Mouse (Mus musculus) hindbrain, embryonic 16.5 days (tissue): ENCODE measurements at regions not wholly inside any gene's neighbourhood (a gene's known extent, or its start where the extent isn't known, plus 50 kb on each side); places are given as distances from the start of the nearest gene placed in this dataset.

Experiments
- ATAC-seq: fragments of 200-750 bp; cut with Nextera tagmentation; 2 replicates; pipeline ENCODE4 v1.8.0; 2017; ENCODE audit warnings: moderate TSS enrichment, moderate library complexity
- H3K27ac ChIP-seq: fragments of 300-500 bp; sonication (generic); 2 replicates; pipeline ENCODE4 v1.5.1; 2014; ENCODE audit warnings: low read depth, mild to moderate bottlenecking, control low read depth, low read length, moderate library complexity
- H3K27me3 ChIP-seq: fragments of 300-500 bp; sonication (generic); replicated peaks from 2 replicates; pipeline ENCODE4 v1.6.1; 2014; ENCODE audit warnings: low read length; ENCODE audit not compliant: control insufficient read depth, insufficient read depth
- H3K36me3 ChIP-seq: fragments of 300-500 bp; sonication (generic); 2 replicates; pipeline ENCODE4 v1.6.1; 2014; ENCODE audit warnings: mild to moderate bottlenecking, low read length, moderate library complexity, mixed read lengths; ENCODE audit not compliant: control insufficient read depth, insufficient read depth
- H3K4me1 ChIP-seq: fragments of 300-500 bp; sonication (generic); 2 replicates; pipeline ENCODE4 v1.6.1; 2014; ENCODE audit warnings: low read depth, low read length; ENCODE audit not compliant: control insufficient read depth, insufficient read depth
- H3K4me2 ChIP-seq: fragments of 300-500 bp; sonication (generic); 2 replicates; pipeline ENCODE4 v1.6.1; 2014; ENCODE audit warnings: mild to moderate bottlenecking, low read length, control low read depth, moderate library complexity
- H3K4me3 ChIP-seq: fragments of 300-500 bp; sonication (generic); 2 replicates; pipeline ENCODE4 v1.5.1; 2014; ENCODE audit warnings: mild to moderate bottlenecking, low read length, control low read depth, moderate library complexity
- H3K9ac ChIP-seq: fragments of 300-500 bp; sonication (generic); 2 replicates; pipeline ENCODE4 v1.6.1; 2014; ENCODE audit warnings: low read depth, mild to moderate bottlenecking, control low read depth, low read length, moderate library complexity
- H3K9me3 ChIP-seq: fragments of 300-500 bp; sonication (generic); 2 replicates; pipeline ENCODE4 v1.6.1; 2014; ENCODE audit warnings: mild to moderate bottlenecking, low read length, moderate library complexity; ENCODE audit not compliant: control insufficient read depth
- WGBS: fragments of 180-500 bp; shearing (Covaris S2); extraction: QIAGEN DNeasy Blood & Tissue Kit; methylation state at CpG from one replicate; pipeline ENCODE4 v1.1.7; 2014; 5-methylcytosine and 5-hydroxymethylcytosine counted together

DNA sequence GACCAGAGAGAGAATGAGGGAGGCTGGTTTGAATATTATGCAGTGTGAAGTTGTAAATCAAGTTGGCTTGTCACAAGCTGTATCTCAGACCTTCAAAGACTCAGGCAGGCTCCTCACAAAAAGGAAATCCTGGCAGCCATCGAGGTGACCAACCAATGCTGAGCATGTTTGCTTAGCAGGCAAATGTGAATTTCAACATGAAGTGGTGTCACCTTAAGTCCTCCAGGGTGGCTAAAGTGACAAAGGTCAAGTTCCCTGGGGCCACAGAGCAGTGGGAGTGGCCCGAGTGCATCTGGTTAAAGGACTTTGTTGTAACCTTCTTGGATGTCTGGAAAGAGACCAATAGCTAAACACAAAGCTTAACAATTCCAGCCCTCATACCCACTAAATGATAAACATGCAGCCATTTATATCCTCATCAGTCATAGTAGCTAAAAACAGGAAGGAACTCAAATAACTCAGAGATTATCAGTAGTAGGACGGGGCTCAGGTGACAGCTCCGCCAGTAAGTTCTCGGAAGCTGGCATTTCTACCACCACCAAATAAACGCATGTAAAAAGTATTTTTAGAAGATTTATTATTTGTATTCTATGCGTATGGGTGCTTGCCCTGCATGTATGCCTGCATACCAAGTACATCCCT, 258.6 kb upstream of the Stt3b start:
- ATAC-seq, result no peak
- Histone ChIP-seq H3K36me3 (no peaks in the 10 kb centered on the region), H3K4me1 (no peaks in the 10 kb centered on the region), H3K9me3 (no peaks in the 10 kb centered on the region), H3K4me3 (no peak overlapping the region), H3K4me2 (no peak overlapping the region), H3K27ac (no peak overlapping the region), H3K9ac (no peak overlapping the region), H3K27me3 (no peaks in the 10 kb centered on the region)
- 85% methylated on average over 7 of the region's 7 CpGs for WGBS

- WGBS, result 88% methylated on average over 4 of the region's 4 CpGs
- Histone ChIP-seq H3K4me2 (no peak overlapping the region), H3K4me3 (no peak overlapping the region), H3K36me3 (no peaks in the 10 kb centered on the region), H3K9ac (no peak overlapping the region), H3K27me3 (no peaks in the 10 kb centered on the region), H3K4me1 (no peaks in the 10 kb centered on the region), H3K9me3 (no peaks in the 10 kb centered on the region), H3K27ac (no peak overlapping the region)
- no peak for ATAC-seq
Measured at GRCm38 (mm10) chr9:115570998-115571397, 260.8 kb upstream of the Stt3b start.

- Histone ChIP-seq H3K9me3 (no peaks in the 10 kb centered on the region), H3K36me3 (no peaks in the 10 kb centered on the region), H3K4me1 (no peaks in the 10 kb centered on the region), H3K27ac (no peak overlapping the region), H3K4me2 (no peak overlapping the region), H3K4me3 (no peak overlapping the region), H3K9ac (no peak overlapping the region), H3K27me3 (no peaks in the 10 kb centered on the region)
- ATAC-seq, result no peak
- WGBS, result 78% methylated on average over 3 of the region's 3 CpGs
Measured at GRCm38 (mm10) chr9:115581116-115581515, 270.9 kb upstream of the Stt3b start.

- H3K27me3 ChIP-seq, result no peaks in the 10 kb centered on the region
- H3K4me1 ChIP-seq, result no peaks in the 10 kb centered on the region
- no peak overlapping the region for H3K9ac ChIP-seq
- H3K4me3 ChIP-seq, result no peak overlapping the region
- no peak overlapping the region for H3K27ac ChIP-seq
- no peaks in the 10 kb centered on the region for H3K9me3 ChIP-seq
- ATAC-seq, result no peak
- 91% methylated on average over 11 of the region's 11 CpGs for WGBS
- no peak overlapping the region for H3K4me2 ChIP-seq
- H3K36me3 ChIP-seq, result no peaks in the 10 kb centered on the region
Measured at GRCm38 (mm10) chr9:115583548-115583947, 273.3 kb upstream of the Stt3b start.

DNA sequence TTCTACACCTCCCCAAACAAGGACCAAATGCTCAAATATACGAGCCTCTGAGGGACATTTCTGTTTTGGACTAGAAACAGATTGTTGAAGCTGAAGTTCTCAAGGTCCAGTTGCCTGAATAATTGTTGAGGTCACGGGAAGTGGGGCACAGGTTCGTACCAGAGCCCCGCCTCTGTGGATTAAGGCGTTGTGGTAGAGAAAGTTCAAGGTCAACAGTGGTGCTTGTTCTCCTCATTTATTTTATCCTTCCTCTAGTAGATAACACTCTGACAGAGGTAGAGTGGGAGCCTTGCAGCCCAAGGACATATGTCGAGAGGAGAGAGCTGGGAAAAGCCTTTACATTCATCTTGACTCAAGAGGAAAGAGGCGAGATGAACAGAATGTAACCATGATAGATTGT, 274.7 kb upstream of the Stt3b start:
- H3K9ac ChIP-seq, result no peak overlapping the region
- no peak overlapping the region for H3K4me2 ChIP-seq
- H3K4me3 ChIP-seq, result no peak overlapping the region
- no peaks in the 10 kb centered on the region for H3K9me3 ChIP-seq
- H3K27ac ChIP-seq, result no peak overlapping the region
- H3K4me1 ChIP-seq, result no peaks in the 10 kb centered on the region
- no peaks in the 10 kb centered on the region for H3K36me3 ChIP-seq
- no peaks in the 10 kb centered on the region for H3K27me3 ChIP-seq
- 84% methylated on average over 7 of the region's 7 CpGs for WGBS
- no peak for ATAC-seq

DNA sequence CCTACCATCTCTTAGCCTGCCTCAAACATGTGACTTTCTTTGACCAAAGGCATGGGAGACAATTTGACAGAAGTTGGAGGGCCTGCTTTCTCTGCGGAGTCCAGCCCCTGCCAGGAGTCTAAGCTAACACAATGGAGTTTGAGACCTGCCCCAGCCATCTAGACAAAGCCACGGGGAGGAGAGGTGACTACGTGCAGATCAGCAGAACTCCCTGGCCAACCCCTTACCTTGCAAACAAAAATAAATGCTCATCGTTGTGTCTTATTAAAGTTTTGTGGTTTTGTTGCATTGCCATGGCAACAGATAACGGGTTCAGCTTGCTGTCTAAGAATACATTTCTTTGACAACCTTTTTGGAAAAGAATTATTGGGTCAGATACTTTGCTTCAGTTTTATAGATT, 282.2 kb upstream of the Stt3b start:
- 43% methylated on average over 5 of the region's 5 CpGs for WGBS
- H3K4me1 ChIP-seq, result no peaks in the 10 kb centered on the region
- no peak overlapping the region for H3K9ac ChIP-seq
- no peaks in the 10 kb centered on the region for H3K36me3 ChIP-seq
- ATAC-seq, result no peak
- H3K27me3 ChIP-seq, result no peaks in the 10 kb centered on the region
- no peak overlapping the region for H3K4me3 ChIP-seq
- no peak overlapping the region for H3K27ac ChIP-seq
- H3K4me2 ChIP-seq, result no peak overlapping the region
- H3K9me3 ChIP-seq, result no peaks in the 10 kb centered on the region

GRCm38 (mm10) chr9:115600228-115600627, 290.0 kb upstream of the Stt3b start:
- 90% methylated on average over 9 of the region's 9 CpGs for WGBS
- Histone ChIP-seq H3K27ac (no peak overlapping the region), H3K4me2 (no peak overlapping the region), H3K4me1 (no peaks in the 10 kb centered on the region; the same call in 1 of the 2 replicates), H3K27me3 (no peaks in the 10 kb centered on the region), H3K9me3 (no peaks in the 10 kb centered on the region), H3K36me3 (no peaks in the 10 kb centered on the region), H3K9ac (no peak overlapping the region), H3K4me3 (no peak overlapping the region)
- no peak for ATAC-seq

- ATAC-seq, result no peak
- Histone ChIP-seq H3K4me1 (no peaks in the 10 kb centered on the region; the same call in none of the 2 replicates), H3K9me3 (no peaks in the 10 kb centered on the region), H3K9ac (no peak overlapping the region), H3K27ac (no peak overlapping the region), H3K36me3 (no peaks in the 10 kb centered on the region), H3K4me2 (no peak overlapping the region), H3K4me3 (no peak overlapping the region), H3K27me3 (no peaks in the 10 kb centered on the region)
- WGBS, result 94% methylated on average over 2 of the region's 2 CpGs
Measured at GRCm38 (mm10) chr9:115600826-115601225, 290.6 kb upstream of the Stt3b start.

- no peaks in the 10 kb centered on the region for H3K27me3 ChIP-seq
- no peak overlapping the region for H3K4me2 ChIP-seq
- no peaks in the 10 kb centered on the region for H3K9me3 ChIP-seq
- H3K36me3 ChIP-seq, result no peaks in the 10 kb centered on the region
- no peak overlapping the region for H3K9ac ChIP-seq
- no peak overlapping the region for H3K4me3 ChIP-seq
- 92% methylated on average over 7 of the region's 7 CpGs for WGBS
- H3K4me1 ChIP-seq, result no peaks in the 10 kb centered on the region; the same call in none of the 2 replicates
- H3K27ac ChIP-seq, result no peak overlapping the region; the same call in 1 of the 2 replicates
- ATAC-seq, result no peak
Measured at GRCm38 (mm10) chr9:115602772-115603171, 292.6 kb upstream of the Stt3b start.

DNA sequence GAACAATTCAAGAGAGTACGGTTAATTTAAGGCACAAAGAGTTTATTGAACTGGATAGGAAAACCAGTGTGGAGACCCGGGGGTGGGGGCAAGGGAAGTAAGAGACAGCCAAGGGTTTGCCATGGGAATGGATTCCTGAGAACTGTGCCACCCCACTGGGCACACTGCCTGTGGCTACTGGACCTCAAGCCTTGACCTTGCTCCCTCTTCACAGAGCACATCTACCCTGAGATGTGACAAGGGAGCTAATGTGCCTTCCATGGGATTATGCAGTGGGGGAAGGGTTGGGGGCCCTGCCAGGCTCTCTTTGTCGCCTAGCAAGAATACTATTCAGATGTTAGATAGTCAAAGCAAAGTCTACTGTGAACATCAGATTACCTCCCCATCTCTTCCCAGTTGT, 294.2 kb upstream of the Stt3b start:
- Histone ChIP-seq H3K4me2 (no peak overlapping the region), H3K9me3 (no peaks in the 10 kb centered on the region), H3K4me3 (no peak overlapping the region), H3K27ac (peak overlapping the region; percentile 24), H3K9ac (no peak overlapping the region), H3K27me3 (no peaks in the 10 kb centered on the region), H3K36me3 (no peaks in the 10 kb centered on the region), H3K4me1 (no peaks in the 10 kb centered on the region; the same call in none of the 2 replicates)
- WGBS, result 42% methylated on average over 3 of the region's 3 CpGs
- peak; percentile 95 for ATAC-seq
